Mouse (Mus musculus): ENCODE results near the gene 1810013L24Rik. TPM values are rescaled to one million over a fixed set of nuclear protein-coding genes. Genes with fewer than 3 reads are reported as not detected.

The 1810013L24Rik gene
- total and polyA plus RNA-seq, 2 experiments = 8.9 to 33.8 TPM

GRCm38 (mm10) chr16:8810399-8811127 is 19.3 kb upstream of the 1810013L24Rik start:
- no peak for DNase-seq (ENCODE audit: extremely low read depth, low read depth, low spot score)
- H3K36me3 ChIP-seq (ENCODE audit: control insufficient read depth, insufficient read depth, low read length) = no peaks in the 10 kb centered on the region
- 93% methylated on average over 14 of the region's 14 CpGs for WGBS
- no peak for TF ChIP-seq POLR2A (IDR thresholded peaks at IDR 0.05; ENCODE audit: extremely low read depth, insufficient read depth, low read length)
- TF ChIP-seq CTCF (IDR thresholded peaks at IDR 0.05; ENCODE audit: low read depth, low read length) = no peak
- no peak overlapping the region for H3K9ac ChIP-seq (ENCODE audit: low read depth, low read length)
- no peak overlapping the region for H3K27ac ChIP-seq (replicated peaks; ENCODE audit: insufficient read depth, low read depth, low read length)
- H3K4me1 ChIP-seq (ENCODE audit: control insufficient read depth, insufficient read depth, low read length) = no peaks in the 10 kb centered on the region
- no peak overlapping the region for H3K4me3 ChIP-seq (ENCODE audit: insufficient read depth, low read depth, low read length)
- no peaks in the 10 kb centered on the region for H3K79me2 ChIP-seq (ENCODE audit: control insufficient read depth, insufficient read depth, low read length)
- H3K27me3 ChIP-seq (ENCODE audit: control insufficient read depth, insufficient read depth, low read length) = no peaks in the 10 kb centered on the region

GRCm38 (mm10) chr16:8817872-8818271 is 12.0 kb upstream of the 1810013L24Rik start:
- no peak overlapping the region for H3K9ac ChIP-seq (ENCODE audit: low read depth, low read length)
- H3K27ac ChIP-seq (replicated peaks; ENCODE audit: insufficient read depth, low read depth, low read length) = no peak overlapping the region
- no peak for TF ChIP-seq POLR2A (IDR thresholded peaks at IDR 0.05; ENCODE audit: extremely low read depth, insufficient read depth, low read length)
- TF ChIP-seq CTCF (IDR thresholded peaks at IDR 0.05; ENCODE audit: low read depth, low read length) = no peak
- no peaks in the 10 kb centered on the region for H3K79me2 ChIP-seq (ENCODE audit: control insufficient read depth, insufficient read depth, low read length)
- no peak overlapping the region for H3K4me3 ChIP-seq (ENCODE audit: insufficient read depth, low read depth, low read length)
- H3K27me3 ChIP-seq (ENCODE audit: control insufficient read depth, insufficient read depth, low read length) = no peaks in the 10 kb centered on the region
- H3K4me1 ChIP-seq (ENCODE audit: control insufficient read depth, insufficient read depth, low read length) = no peaks in the 10 kb centered on the region
- DNase-seq (ENCODE audit: extremely low read depth, low read depth, low spot score) = no peak
- H3K36me3 ChIP-seq (ENCODE audit: control insufficient read depth, insufficient read depth, low read length) = no peaks in the 10 kb centered on the region
- 73% methylated on average over 4 of the region's 4 CpGs for WGBS

- no peaks in the 10 kb centered on the region for H3K36me3 ChIP-seq (ENCODE audit: control insufficient read depth, insufficient read depth, low read length)
- no peak for DNase-seq (ENCODE audit: extremely low read depth, low read depth, low spot score)
- H3K27ac ChIP-seq (replicated peaks; ENCODE audit: insufficient read depth, low read depth, low read length) = no peak overlapping the region
- 50% methylated on average over 1 of the region's 1 CpGs for WGBS
- H3K27me3 ChIP-seq (ENCODE audit: control insufficient read depth, insufficient read depth, low read length) = no peaks in the 10 kb centered on the region
- TF ChIP-seq CTCF (IDR thresholded peaks at IDR 0.05; ENCODE audit: low read depth, low read length) (no peak), POLR2A (IDR thresholded peaks at IDR 0.05; ENCODE audit: extremely low read depth, insufficient read depth, low read length) (no peak)
- H3K79me2 ChIP-seq (ENCODE audit: control insufficient read depth, insufficient read depth, low read length) = no peaks in the 10 kb centered on the region
- no peak overlapping the region for H3K4me3 ChIP-seq (ENCODE audit: insufficient read depth, low read depth, low read length)
- no peak overlapping the region for H3K9ac ChIP-seq (ENCODE audit: low read depth, low read length)
- H3K4me1 ChIP-seq (ENCODE audit: control insufficient read depth, insufficient read depth, low read length) = peaks cover 3% of the 10 kb centered on the region; the same call in 1 of the 2 replicates
Observed at GRCm38 (mm10) chr16:8821429-8821828, 8.5 kb upstream of the 1810013L24Rik start.

GRCm38 (mm10) chr16:8822586-8822985 is 7.3 kb upstream of the 1810013L24Rik start:
- no peak for TF ChIP-seq CTCF (IDR thresholded peaks at IDR 0.05; ENCODE audit: low read depth, low read length)
- no peak for TF ChIP-seq POLR2A (IDR thresholded peaks at IDR 0.05; ENCODE audit: extremely low read depth, insufficient read depth, low read length)
- H3K79me2 ChIP-seq (ENCODE audit: control insufficient read depth, insufficient read depth, low read length) = no peaks in the 10 kb centered on the region
- H3K36me3 ChIP-seq (ENCODE audit: control insufficient read depth, insufficient read depth, low read length) = no peaks in the 10 kb centered on the region
- no peak overlapping the region for H3K27ac ChIP-seq (replicated peaks; ENCODE audit: insufficient read depth, low read depth, low read length)
- WGBS = 88% methylated on average over 4 of the region's 4 CpGs
- peaks cover 3% of the 10 kb centered on the region; the same call in 1 of the 2 replicates for H3K4me1 ChIP-seq (ENCODE audit: control insufficient read depth, insufficient read depth, low read length)
- no peak overlapping the region for H3K9ac ChIP-seq (ENCODE audit: low read depth, low read length)
- DNase-seq (ENCODE audit: extremely low read depth, low read depth, low spot score) = no peak
- no peaks in the 10 kb centered on the region for H3K27me3 ChIP-seq (ENCODE audit: control insufficient read depth, insufficient read depth, low read length)
- no peak overlapping the region for H3K4me3 ChIP-seq (ENCODE audit: insufficient read depth, low read depth, low read length)

- no peaks in the 10 kb centered on the region for H3K36me3 ChIP-seq (ENCODE audit: control insufficient read depth, insufficient read depth, low read length)
- no peak overlapping the region for H3K27ac ChIP-seq (replicated peaks; ENCODE audit: insufficient read depth, low read depth, low read length)
- TF ChIP-seq CTCF (IDR thresholded peaks at IDR 0.05; ENCODE audit: low read depth, low read length) = no peak
- TF ChIP-seq POLR2A (IDR thresholded peaks at IDR 0.05; ENCODE audit: extremely low read depth, insufficient read depth, low read length) = no peak
- peak; percentile 65 for DNase-seq (ENCODE audit: extremely low read depth, low read depth, low spot score)
- no peaks in the 10 kb centered on the region for H3K79me2 ChIP-seq (ENCODE audit: control insufficient read depth, insufficient read depth, low read length)
- 61% methylated on average over 2 of the region's 2 CpGs for WGBS
- H3K4me1 ChIP-seq (ENCODE audit: control insufficient read depth, insufficient read depth, low read length) = peaks cover 3% of the 10 kb centered on the region; the same call in 1 of the 2 replicates
- no peak overlapping the region for H3K4me3 ChIP-seq (ENCODE audit: insufficient read depth, low read depth, low read length)
- H3K27me3 ChIP-seq (ENCODE audit: control insufficient read depth, insufficient read depth, low read length) = no peaks in the 10 kb centered on the region
- H3K9ac ChIP-seq (ENCODE audit: low read depth, low read length) = no peak overlapping the region
Observed at GRCm38 (mm10) chr16:8823661-8824060, 6.2 kb upstream of the 1810013L24Rik start.

- Histone ChIP-seq H3K27ac (replicated peaks; ENCODE audit: insufficient read depth, low read depth, low read length) (no peak overlapping the region), H3K27me3 (ENCODE audit: control insufficient read depth, insufficient read depth, low read length) (no peaks in the 10 kb centered on the region), H3K36me3 (ENCODE audit: control insufficient read depth, insufficient read depth, low read length) (peaks cover 5% of the 10 kb centered on the region; the same call in 1 of the 2 replicates), H3K4me3 (ENCODE audit: insufficient read depth, low read depth, low read length) (no peak overlapping the region), H3K4me1 (ENCODE audit: control insufficient read depth, insufficient read depth, low read length) (peaks cover 7% of the 10 kb centered on the region), H3K79me2 (ENCODE audit: control insufficient read depth, insufficient read depth, low read length) (peaks cover 16% of the 10 kb centered on the region; the same call in 1 of the 2 replicates), H3K9ac (ENCODE audit: low read depth, low read length) (no peak overlapping the region)
- TF ChIP-seq CTCF (IDR thresholded peaks at IDR 0.05; ENCODE audit: low read depth, low read length) (no peak), POLR2A (IDR thresholded peaks at IDR 0.05; ENCODE audit: extremely low read depth, insufficient read depth, low read length) (no peak)
- DNase-seq (ENCODE audit: extremely low read depth, low read depth, low spot score) = no peak
- 89% methylated on average over 7 of the region's 7 CpGs for WGBS
Observed at GRCm38 (mm10) chr16:8827366-8827765, 2.5 kb upstream of the 1810013L24Rik start.

All from liver, adult 2 months (tissue).